Mouse (Mus musculus) embryo, embryonic 10.5 days (tissue): ENCODE results near the gene Synj2.
A peak's percentile ranks its signal among the peaks of the same experiment; 100 is the strongest.

Source experiments
- DNase-seq: peaks from one replicate; pipeline ENCODE4 v3.0.0-alpha.2; 2015; ENCODE audit warnings: low spot score

Gene Synj2

DNA sequence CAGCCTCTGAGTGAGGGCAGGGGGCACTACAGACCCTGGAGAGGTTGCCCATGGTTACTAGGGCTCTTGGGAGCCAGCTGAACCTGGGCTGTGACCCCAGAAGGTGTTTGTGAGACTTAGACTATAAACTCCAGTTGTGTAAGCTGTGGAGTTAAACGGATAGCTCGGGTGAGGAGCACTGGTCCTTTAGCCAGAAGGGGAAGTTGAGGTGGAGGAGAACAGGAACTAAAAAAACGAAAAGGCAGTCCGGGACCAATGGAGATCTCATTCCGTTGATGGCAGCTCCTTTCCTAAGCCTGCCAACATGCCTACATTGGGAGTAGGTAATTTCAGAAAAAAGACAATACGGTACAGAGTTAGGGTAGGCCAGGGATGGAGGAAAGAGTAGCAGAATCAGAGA is 60.3 kb downstream of the Synj2 start:
- no peak for DNase-seq

DNA sequence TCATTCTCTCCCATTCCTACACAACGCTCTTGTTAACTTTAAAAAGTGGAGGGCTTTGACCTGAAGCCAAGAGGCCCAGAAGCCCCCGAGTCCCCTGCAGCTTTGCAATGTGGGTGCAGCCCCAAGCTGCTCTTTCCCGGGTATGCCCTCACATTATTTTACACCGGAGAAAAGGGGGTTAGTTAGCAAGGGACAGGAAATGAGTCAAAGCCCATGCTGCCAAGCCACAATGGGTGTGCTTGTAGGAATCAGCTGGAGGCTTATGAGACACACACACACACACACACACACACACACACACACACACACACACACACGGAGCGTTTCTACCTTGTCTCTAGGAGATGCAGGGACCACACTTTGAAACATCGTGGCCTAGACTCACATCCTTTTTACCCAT is 60.8 kb downstream of the Synj2 start:
- no peak for DNase-seq

DNA sequence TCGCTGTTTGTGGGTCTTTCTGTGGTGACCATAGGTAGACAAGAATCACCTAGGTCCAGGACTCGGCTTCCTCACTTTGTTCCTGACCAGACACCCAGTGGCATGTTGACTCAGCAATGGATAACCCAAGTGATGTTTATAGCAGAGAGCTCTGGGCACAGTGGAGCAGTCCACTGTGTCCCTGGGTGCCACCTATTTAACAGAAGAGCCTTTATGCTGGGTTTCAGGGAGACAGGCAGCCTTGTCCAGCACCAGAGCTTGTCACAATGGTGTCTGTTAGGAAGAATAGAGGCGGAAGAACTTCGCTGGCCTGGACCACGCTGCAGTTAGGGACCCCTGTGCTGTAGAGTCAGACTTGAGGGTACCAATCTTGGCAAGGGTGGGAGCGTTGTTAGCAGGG is 61.5 kb downstream of the Synj2 start:
- no peak for DNase-seq

DNA sequence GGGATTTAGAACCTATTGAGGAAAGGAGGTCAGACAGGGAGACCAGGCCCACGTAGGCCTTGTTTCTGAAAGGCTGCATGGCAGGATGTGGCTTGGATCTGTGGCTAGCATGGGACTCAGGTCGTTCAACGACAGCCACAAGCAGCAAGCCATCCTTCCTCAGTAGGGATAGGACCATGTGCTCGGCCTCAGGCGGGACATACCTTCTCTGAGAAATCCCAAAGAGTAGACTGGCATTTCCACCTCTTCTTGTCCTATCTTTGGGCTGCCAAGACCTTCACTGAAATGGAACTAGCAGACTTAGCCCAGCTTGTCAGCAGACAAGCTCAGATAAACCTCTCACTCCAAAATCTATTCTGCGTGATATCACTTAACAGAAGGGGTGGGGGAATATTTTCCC is 62.6 kb downstream of the Synj2 start:
- DNase-seq, result no peak

DNA sequence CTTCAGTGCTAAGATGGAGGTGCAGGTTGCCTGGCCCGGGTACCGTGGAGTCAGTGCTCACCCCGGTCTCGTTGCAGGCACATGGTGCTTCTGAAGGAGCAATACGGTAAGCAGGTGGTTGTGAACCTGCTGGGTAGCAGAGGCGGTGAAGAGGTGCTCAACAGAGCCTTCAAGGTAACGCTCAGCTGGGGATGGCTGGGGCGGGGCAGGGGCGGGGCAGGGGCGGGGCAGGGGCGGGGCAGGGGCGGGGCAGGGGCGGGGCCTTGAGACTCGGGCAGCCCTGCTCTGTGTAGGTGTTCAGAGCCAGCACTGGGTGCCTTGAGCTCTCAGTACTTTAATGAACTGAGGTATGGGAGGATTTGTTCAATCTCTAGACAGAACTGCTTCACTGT is 64.2 kb downstream of the Synj2 start:
- DNase-seq, result no peak

DNA sequence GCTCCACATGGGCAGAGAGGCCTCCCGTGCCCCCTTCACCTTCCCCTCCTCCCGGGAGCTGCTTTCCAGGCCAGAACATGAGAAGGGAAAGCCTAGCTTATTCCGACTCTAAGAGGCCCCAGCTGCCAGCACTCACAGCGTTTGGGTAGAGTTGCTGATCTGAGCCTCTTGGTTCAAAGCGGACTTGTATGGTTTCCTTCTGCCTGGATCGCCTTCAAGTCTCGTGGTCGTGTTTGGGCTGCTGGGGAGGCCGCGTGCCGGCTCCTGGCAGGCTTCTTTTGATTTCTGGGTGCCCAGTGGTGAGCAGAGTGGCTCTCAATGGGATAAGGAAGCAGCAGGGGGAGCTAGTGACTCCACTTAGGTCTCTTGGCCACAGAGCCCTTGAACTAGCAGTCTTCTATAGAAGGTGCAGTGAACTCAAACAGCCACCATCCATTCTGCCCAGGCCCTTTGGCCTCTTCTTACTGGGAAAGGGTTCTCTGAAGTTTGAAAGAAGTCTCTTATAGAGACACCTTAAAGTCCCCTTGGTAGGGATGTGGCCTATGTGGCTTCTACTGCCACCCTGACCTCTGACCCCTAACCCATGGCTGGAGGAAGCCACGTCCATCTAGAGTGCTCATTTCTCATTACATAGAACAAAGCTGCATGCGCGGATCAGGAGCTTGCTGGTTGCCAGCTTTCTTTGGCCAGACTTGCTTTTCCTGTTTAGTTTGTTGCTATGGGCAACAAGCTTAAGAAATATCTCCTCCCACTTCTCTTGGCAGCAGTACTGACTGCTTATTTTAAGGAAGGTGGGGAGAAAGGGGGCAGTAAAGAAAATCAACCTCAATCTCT is 64.8 kb downstream of the Synj2 start:
- peak; percentile 49 for DNase-seq

DNA sequence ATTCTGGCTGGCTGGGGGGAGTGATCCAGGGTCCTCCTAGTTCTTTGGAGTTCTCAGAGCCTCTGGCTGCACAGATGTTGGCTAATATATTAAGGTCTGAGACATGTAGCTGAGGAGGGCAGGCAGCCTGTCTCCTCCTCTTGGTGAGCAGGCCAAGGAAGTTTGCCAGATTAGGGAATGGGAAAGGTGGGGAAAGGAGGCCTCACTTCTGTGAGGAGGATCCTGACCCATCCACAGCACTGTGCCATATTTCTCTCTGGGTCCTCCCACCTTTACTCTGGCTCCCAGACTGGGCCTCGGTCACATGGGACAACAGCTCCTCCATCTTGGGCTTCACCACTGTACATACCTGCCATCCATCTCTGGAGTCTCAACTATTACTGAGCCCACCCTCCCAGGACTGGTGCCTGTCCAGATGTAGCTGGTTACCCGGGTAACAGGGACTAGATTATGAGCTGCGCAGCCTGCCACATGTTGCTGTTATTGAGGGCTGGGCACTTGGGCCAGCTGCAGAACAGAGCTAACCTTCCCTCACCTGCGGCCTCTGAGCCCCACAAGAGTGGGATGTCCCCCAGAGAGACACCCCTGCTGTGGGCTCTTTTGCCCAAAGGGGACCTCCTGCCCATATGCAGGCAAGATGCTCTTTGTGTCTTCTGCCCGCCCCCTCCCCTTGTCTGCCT is 66.2 kb downstream of the Synj2 start:
- no peak for DNase-seq

DNA sequence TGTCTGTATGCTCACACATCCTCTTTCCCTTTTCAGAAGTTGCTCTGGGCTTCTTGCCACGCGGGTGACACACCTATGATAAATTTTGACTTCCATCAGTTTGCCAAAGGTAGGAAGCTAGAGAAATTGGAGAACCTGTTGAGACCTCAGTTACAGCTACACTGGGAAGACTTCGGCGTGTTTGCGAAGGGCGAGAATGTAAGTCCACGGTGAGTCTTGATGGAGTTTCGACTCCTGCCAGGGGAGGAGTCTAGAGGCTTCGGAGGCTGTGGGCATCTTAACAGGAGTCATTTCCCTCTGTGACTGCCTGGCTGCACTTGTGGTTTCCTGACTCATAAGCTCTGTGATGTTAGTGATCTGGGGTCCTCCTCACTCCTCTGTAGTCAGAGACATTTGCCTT is 66.8 kb downstream of the Synj2 start:
- no peak for DNase-seq

DNA sequence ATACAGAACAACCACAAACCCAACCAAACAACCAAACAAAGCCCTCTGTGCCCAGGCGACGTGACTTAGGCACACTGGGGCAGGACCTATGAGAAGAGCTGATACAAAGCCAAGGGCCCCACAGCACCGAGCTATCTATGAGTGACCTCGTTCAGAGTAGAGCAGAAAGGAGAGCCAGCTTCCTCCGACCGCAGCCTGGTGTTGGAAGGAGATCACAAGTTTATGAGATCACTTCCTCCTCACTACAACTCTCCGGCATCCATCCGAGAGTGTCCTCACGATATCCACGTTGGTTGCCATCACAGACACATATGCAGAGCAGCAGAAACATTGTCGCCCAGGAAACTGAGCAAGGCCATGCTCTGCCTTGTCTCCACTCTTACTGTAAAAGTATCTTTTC is 67.5 kb downstream of the Synj2 start:
- DNase-seq, result no peak

DNA sequence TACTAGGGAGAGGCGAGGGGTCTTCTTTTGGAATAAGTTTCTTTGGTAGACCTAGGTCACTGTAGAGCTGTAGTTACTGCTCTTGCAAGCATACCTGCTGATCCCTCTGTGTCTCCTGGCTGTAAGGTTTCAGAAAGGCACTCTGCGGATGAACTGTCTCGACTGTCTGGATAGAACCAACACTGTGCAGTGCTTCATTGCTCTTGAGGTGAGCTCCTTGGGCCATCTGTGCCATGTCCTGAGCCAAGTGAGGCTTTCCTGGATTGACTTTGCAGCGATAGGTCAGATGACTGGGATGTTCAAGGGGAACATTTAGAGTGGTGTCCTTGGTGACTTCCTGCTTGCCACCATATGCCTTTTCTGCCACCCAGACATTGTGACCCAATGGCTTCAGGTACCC is 68.5 kb downstream of the Synj2 start:
- no peak for DNase-seq

DNA sequence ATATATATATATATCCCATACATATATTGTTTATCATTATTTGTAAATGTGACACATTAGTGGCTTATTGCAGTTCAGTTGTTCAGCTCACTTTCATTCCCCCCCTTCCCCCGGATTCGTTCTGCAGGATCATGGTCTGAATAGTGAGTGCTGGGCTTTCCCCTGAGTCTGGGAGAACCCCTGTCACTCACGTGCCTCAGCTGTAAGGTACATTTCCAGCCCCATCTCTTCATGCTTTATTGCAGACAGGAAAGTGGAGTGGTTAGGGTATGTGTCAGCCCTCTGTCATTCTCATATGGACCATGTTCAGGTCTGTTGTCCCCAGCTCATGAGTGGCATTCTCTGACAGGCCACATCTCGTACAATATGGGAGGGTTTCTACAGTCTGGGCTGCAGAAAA is 72.0 kb downstream of the Synj2 start:
- no peak for DNase-seq

DNA sequence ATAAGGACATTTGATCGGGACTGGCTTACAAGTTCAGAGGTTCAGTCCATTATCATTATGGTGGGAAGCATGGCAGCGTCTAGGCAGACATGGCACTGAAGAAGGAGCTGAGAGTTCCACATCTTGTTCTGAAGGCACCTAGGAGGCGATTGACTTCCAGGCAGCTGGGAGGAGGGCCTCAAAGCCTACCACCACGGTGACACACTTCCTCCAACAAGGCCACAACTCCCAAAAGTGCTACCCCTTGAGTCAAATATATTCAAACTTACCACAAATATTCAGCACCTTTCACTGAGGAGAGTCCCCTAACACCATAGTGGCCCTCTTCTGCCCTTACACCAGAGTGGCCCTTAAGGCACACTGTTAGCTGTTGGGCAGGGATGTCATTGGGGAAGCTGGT is 73.9 kb downstream of the Synj2 start:
- DNase-seq, result no peak

DNA sequence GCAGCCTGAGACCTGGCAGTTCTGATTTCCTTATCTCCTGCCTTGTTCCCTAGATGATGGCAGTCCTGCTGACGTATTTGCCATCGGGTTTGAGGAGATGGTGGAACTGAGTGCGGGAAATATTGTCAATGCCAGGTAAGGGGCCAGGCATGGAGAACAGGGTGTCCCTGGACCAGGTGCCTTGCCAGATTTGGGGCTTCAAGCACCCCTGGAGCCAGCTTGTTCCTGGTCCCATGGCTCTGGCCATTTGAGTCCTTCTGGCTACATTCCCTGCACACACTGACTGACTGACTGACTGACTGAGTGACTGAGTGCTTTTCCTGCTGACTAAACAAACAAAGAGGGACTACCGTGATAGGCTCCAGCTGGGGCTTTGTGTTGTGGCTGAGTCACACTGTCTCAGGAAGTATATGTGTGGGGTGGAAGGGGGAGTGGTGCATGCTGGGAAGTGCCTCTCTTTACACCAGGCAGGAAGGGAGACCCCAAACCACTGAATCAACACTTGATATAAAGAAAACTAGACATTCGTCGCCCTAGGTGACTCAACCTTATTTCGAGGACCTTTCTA is 75.2 kb downstream of the Synj2 start:
- peak; percentile 36 for DNase-seq

DNA sequence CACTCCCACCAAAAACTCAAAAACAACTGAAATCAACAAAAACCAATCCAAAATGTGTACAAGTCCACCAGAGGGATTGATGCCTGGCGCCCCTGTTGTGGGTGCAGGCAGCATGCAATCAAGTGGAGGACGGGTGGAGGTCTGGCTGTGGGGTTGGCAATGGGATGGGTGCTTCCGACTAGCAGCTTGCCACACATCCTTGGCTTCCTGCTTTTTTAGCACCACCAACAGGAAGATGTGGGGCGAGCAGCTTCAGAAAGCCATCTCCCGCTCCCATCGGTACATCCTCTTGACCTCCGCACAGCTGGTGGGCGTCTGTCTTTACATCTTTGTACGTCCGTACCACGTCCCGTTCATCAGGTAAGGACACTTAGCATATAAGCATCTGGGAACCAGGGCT is 76.2 kb downstream of the Synj2 start:
- no peak for DNase-seq

DNA sequence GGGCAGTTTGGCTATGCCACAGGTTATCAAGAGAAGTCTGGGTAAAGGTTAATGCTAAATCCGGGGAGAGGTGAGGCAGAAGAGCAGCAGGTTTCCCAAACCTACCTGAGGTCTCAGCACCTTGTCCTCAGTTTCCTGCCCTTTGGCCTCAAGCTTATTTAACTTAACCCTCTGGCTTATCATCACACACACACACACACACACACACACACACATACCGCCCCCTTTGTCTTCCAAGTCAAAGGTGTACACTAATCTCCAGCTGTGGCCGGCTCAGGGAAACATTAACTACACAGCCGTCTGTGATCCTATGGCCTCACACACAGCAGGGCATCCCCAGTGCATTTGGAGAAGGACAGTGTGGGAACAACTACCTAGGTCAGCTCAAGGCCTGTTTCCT is 77.3 kb downstream of the Synj2 start:
- DNase-seq, result no peak

DNA sequence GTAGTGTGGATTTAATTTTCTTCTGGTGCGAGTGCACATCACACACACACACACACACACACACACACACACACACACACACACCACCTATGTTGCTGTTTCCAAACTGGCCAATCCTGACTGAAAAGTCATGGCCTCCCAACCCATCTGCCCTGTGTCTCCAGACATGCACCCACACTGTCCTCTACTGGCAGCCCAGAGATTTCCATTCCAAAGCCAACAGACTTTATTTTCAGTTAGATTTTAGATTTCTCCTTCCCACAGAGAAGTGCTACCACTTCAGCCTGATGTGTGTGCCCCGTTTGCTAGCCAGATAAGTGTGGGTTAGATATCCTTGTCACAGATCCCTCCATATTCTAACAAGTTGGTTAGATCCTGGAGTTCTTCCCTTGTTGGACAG is 78.7 kb downstream of the Synj2 start:
- peak; percentile 46 for DNase-seq

DNA sequence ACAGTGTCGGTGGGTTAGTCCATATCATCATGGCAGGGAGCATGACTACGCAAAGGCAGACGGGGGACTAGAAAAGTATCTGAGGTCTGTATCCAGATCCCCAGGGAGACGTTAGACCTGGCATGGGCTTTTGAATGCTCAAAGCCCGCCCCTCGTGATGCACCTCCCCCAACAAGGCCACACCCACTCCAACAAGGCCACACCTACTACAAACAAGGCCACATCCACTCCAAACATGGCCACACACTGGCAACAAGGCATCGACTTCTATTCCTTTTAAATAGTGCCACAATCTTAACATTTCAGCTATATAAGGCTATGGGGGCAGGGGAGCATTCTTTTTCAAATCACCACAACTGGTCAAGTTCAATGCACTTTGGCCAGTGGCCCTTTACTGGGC is 79.6 kb downstream of the Synj2 start:
- DNase-seq, result no peak

DNA sequence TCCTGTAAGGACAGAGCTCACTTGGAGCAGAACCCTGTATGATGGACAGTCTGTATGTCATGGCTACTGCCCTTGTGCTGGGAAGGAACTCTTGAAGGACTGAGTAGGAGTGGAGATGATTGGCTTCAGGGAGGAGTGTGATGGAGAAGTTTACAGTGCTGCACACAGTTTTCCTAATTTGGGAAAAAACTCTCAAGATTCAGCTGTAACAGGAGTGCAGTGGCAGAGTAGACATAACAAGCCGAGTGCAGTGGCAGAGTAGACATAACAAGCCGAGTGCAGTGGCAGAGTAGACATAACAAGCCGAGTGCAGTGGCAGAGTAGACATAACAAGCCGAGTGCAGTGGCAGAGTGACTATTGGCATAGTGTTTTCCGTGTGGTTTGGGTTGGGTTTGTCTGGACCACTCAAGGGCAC is 80.3 kb downstream of the Synj2 start:
- peak; percentile 25 for DNase-seq

DNA sequence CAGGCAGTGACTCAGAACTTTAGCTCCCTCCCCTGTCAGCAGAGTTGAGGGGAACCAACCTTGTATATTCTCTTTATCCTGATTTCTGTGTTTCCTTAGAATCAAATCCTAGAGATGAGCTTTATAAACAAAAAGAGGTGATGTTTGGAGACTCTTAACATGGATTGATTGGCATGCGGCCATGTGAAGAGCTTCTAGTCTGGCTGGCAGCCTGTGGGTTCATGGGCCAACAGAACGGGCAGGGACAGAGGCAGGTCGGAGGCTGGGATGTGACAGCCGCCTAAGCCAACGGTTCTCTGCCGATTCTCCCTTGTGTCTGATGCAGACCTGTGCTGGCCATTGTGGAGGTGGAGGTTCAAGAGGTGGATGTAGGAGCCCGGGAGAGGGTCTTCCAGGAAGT is 84.8 kb downstream of the Synj2 start:
- DNase-seq, result no peak

DNA sequence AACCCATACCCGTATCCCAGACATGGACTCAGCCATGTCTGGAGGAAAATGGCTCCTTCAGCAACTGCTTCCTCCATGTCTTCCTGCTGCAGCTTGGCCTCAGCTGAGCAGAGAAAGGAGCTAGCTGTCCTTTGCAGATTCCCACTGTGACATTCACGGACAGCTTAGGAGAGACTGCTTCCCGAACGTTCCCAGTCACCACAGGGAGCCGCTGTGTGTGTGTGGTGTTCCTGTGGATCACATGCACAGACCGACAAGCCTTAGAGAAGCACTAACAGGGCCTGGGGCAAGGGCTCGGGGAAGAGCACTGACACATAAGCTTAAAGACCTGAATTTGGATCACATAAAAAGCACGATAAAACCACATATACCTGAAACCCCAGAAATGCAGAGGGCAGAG is 94.6 kb downstream of the Synj2 start:
- no peak for DNase-seq

DNA sequence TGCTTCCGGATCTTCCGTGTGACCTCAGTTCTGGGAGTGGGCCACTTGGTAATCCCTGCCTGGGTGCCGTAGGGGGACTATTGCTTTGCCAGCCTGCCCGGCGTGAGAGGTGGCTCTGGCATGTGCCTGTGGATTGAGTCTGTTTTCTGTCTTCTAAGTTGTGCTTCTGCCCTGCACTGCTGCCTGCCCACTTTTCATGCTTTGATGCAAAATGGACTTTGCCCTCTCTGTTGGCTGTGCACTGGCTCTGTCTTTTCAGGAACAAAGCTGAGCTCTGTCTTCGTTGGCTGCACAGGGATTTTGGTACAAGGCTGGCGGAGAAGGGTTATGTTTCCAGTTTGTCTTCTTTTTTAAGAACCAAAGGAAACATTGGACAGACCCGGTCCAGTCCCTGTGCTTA is 95.4 kb downstream of the Synj2 start:
- no peak for DNase-seq

DNA sequence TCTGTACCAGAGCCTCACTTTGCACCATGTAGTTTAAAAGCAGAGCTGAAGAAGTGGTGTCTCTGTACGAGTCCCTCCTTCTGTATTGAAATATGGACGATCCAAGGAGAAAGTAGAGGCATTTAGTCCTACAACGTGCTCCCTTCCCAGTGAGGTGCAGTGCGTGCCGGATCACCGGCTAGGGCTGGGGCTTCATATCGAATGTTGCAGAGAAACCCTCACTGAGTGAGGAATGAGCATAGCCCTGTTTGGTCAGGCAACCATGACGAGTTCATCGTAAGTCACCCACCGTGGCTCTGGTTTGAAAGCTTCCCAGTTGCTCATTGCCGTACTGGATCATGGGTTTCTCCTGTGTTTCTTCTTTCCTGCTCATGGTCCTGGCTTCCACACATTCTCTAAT is 95.8 kb downstream of the Synj2 start:
- no peak for DNase-seq

DNA sequence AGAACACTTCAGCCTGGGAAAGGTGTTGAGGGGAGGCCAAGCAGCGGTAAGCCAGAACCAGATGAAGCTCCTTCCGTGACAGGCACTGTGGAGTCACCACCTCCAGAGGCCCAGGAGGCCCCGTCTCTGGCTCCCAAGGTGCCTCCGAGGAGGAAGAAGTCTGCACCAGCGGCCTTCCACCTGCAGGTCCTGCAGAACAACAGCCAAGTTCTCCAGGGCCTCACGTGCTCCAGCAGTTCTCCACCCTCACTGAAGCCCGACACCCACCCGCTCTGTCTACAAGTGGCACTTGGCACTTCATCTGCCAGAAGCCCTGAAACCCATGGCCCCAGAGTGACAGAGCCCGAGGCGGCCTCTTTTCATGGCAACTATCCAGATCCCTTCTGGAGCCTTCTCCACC is 96.4 kb downstream of the Synj2 start:
- no peak for DNase-seq

DNA sequence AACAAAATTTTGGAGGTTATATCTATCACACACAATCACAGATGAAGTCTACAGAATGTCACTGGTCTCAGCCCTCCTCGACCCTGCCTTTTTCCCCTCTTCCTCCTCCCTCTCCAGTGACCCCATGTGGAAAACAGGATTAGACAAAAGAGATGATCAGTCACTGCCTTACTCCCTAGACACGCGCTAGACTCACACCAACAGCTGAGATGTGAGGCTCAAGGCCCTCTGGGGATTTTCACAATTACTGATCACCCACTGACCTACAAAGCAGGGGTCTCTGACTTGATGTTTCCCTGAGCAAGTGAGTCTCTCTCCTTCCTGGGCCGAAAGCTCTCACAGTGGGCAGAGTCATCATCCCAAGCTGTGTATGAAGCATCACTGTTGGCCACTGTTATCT is 111.7 kb downstream of the Synj2 start:
- no peak for DNase-seq
